Mouse (Mus musculus) bone marrow macrophage, adult 2 months (primary cell): ENCODE measurements around the gene Rfc4. TPM values are rescaled to one million over a fixed set of nuclear protein-coding genes. Genes with fewer than 3 reads are reported as not detected.

Experiments
- H3K27ac ChIP-seq: 2 replicates; pipeline ENCODE4 v1.5.1; 2012; ENCODE audit warnings: low read depth, low read length; ENCODE audit not compliant: insufficient read depth
- H3K4me1 ChIP-seq: 2 replicates; pipeline ENCODE4 v1.6.1; 2012; ENCODE audit warnings: low read length; ENCODE audit not compliant: control insufficient read depth, insufficient read depth
- H3K4me3 ChIP-seq: 2 replicates; pipeline ENCODE4 v1.5.1; 2012; ENCODE audit warnings: mild to moderate bottlenecking, low read length, moderate library complexity; ENCODE audit not compliant: insufficient read depth
- CTCF ChIP-seq: IDR thresholded peaks from 2 replicates; pipeline ENCODE4 v1.5.1; 2012; ENCODE audit warnings: low read depth, mild to moderate bottlenecking, low read length, moderate library complexity
- POLR2A ChIP-seq: IDR thresholded peaks from 2 replicates; pipeline ENCODE4 v1.6.1; 2012; ENCODE audit warnings: mild to moderate bottlenecking, low read depth, low read length, borderline replicate concordance
- polyA plus RNA-seq: library from polyadenylated mRNA; stranded (reverse); fragments of >200 nt; gene quantifications from 2 replicates; pipeline ENCODE4 v1.2.4, GENCODE M21; 2012; ENCODE audit not compliant: missing spikeins, insufficient read depth, insufficient read length

Gene Rfc4
- polyA plus RNA-seq = 10.6 and 14.5 TPM in 2 replicates

GRCm38 (mm10) chr16:23127673-23128375 is at the start of gene Rfc4:
TSS of gene Rfc4 (minus strand) at chr16:23127737.
- peak; percentile 13; the same call in 1 of the 2 replicates for TF ChIP-seq CTCF
- no peak; the same call in 1 of the 2 replicates for TF ChIP-seq POLR2A
- H3K4me1 ChIP-seq = peaks cover 12% of the 10 kb centered on the region
- H3K4me3 ChIP-seq = peak within 1 kb of the TSS; percentile 73
- H3K27ac ChIP-seq = peak within 1 kb of the TSS; percentile 89

- H3K27ac ChIP-seq = no peak overlapping the region
- no peak for TF ChIP-seq CTCF
- no peak for TF ChIP-seq POLR2A
- peaks cover 19% of the 10 kb centered on the region for H3K4me1 ChIP-seq
- no peak overlapping the region for H3K4me3 ChIP-seq
Measured at GRCm38 (mm10) chr16:23175956-23176355, 48.4 kb upstream of the Rfc4 start.

GRCm38 (mm10) chr16:23174855-23175254 is 47.3 kb upstream of the Rfc4 start:
- TF ChIP-seq CTCF = no peak
- TF ChIP-seq POLR2A = no peak
- H3K4me1 ChIP-seq = peaks cover 16% of the 10 kb centered on the region
- H3K27ac ChIP-seq = no peak overlapping the region
- no peak overlapping the region for H3K4me3 ChIP-seq

GRCm38 (mm10) chr16:23173904-23174303 is 46.4 kb upstream of the Rfc4 start:
- no peak for TF ChIP-seq POLR2A
- TF ChIP-seq CTCF = no peak
- Histone ChIP-seq H3K4me3 (no peak overlapping the region), H3K4me1 (peaks cover 16% of the 10 kb centered on the region), H3K27ac (no peak overlapping the region)

GRCm38 (mm10) chr16:23170813-23171212 is 43.3 kb upstream of the Rfc4 start:
- peaks cover 31% of the 10 kb centered on the region for H3K4me1 ChIP-seq
- no peak overlapping the region for H3K4me3 ChIP-seq
- no peak overlapping the region for H3K27ac ChIP-seq
- TF ChIP-seq CTCF (no peak), POLR2A (no peak)

- no peak for TF ChIP-seq POLR2A
- TF ChIP-seq CTCF = no peak
- peak overlapping the region; percentile 95 for H3K27ac ChIP-seq
- H3K4me3 ChIP-seq = no peak overlapping the region
- peaks cover 26% of the 10 kb centered on the region for H3K4me1 ChIP-seq
Measured at GRCm38 (mm10) chr16:23167079-23167478, 39.5 kb upstream of the Rfc4 start.

GRCm38 (mm10) chr16:23166646-23167045 is 39.1 kb upstream of the Rfc4 start:
- Histone ChIP-seq H3K27ac (peak overlapping the region; percentile 95), H3K4me3 (no peak overlapping the region), H3K4me1 (peaks cover 28% of the 10 kb centered on the region)
- TF ChIP-seq CTCF (no peak), POLR2A (no peak)

- Histone ChIP-seq H3K4me1 (peaks cover 25% of the 10 kb centered on the region), H3K27ac (no peak overlapping the region), H3K4me3 (no peak overlapping the region)
- TF ChIP-seq POLR2A (no peak), CTCF (no peak)
Measured at GRCm38 (mm10) chr16:23165441-23165840, 37.9 kb upstream of the Rfc4 start.

- TF ChIP-seq POLR2A = no peak
- no peak for TF ChIP-seq CTCF
- H3K4me3 ChIP-seq = no peak overlapping the region
- no peak overlapping the region for H3K27ac ChIP-seq
- peaks cover 29% of the 10 kb centered on the region for H3K4me1 ChIP-seq
Measured at GRCm38 (mm10) chr16:23164443-23164842, 36.9 kb upstream of the Rfc4 start.

GRCm38 (mm10) chr16:23162116-23162515 is 34.6 kb upstream of the Rfc4 start:
- TF ChIP-seq CTCF = no peak
- TF ChIP-seq POLR2A = no peak
- peaks cover 20% of the 10 kb centered on the region for H3K4me1 ChIP-seq

GRCm38 (mm10) chr16:23159749-23160148 is 32.2 kb upstream of the Rfc4 start:
- H3K4me1 ChIP-seq = peaks cover 10% of the 10 kb centered on the region
- TF ChIP-seq CTCF (no peak), POLR2A (no peak)
- H3K27ac ChIP-seq = no peak overlapping the region
- no peak overlapping the region for H3K4me3 ChIP-seq

More at GRCm38 (mm10) chr16:23162116-23162515, 34.6 kb upstream of the Rfc4 start:
- no peak overlapping the region for H3K27ac ChIP-seq
- no peak overlapping the region for H3K4me3 ChIP-seq
